Mouse (Mus musculus): Measurements from ENCODE around the gene Snu13. TPM values are rescaled to one million over a fixed set of nuclear protein-coding genes. Genes with fewer than 3 reads are reported as not detected.

Gene Snu13
- polyA plus RNA-seq, 2 experiments = 155 to 280 TPM

DNA sequence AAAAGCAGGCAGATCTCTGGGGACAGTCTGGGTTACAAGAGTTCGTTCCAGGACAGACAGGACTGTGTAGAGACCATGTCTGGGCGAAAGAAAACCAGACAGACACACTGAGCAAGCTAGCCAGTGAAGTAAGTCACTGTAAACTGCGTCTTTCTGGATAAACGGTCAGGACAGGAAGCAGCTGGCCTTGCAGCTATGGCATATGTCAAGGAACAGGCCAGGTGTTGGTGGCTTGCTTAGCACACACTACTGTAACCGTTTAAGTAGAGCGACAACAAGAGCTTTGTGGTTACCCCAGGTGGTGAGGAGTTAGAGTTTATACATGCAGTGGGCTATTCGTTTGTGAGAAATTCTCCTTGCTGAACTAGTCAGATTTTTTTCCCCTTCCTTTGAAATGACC is 19.7 kb downstream of the Snu13 start:
- Histone ChIP-seq H3K27me3 (ENCODE audit: control insufficient read depth, insufficient read depth, low read length) (no peaks in the 10 kb centered on the region), H3K4me2 (replicated peaks; ENCODE audit: low read depth, low read length, severe bottlenecking) (no peak overlapping the region), H3K9me3 (ENCODE audit: control insufficient read depth, low read length) (no peaks in the 10 kb centered on the region), H3K36me3 (ENCODE audit: control insufficient read depth, insufficient read depth, low read length) (peaks cover 89% of the 10 kb centered on the region), H3K27ac (replicated peaks; ENCODE audit: low read depth, low read length) (no peak overlapping the region), H3K4me1 (ENCODE audit: control insufficient read depth, insufficient read depth, low read length) (no peaks in the 10 kb centered on the region), H3K9ac (ENCODE audit: low read depth, low read length, severe bottlenecking) (no peak overlapping the region), H3K4me3 (replicated peaks; ENCODE audit: low read length) (no peak overlapping the region)
- WGBS = 83% methylated on average over 7 of the region's 7 CpGs
- TF ChIP-seq POLR2A (IDR thresholded peaks at IDR 0.05; ENCODE audit: borderline replicate concordance, extremely low read depth, insufficient read depth, insufficient read length) = no peak
- DNase-seq (ENCODE audit: low spot score) (no peak), ATAC-seq (ENCODE audit: low FRiP score, low read depth) (no peak)

DNA sequence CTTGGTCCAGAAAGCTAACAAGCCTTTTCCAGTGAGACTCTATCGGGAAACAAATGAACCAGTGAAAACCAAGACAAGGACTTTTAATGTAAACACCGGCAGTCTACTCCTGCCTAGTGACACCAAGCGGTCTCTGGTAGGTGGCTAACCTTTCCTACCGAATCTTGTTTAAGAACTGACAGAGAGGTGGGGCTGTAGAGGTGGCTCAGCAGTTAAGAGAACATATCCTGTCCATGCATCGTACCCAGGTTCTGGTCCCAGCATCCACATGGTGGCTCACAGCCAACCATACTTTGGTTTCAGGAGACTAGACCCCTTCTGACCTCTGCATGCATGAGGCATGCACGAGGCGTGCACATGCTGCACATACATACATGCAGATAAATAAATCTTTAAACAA is 20.1 kb downstream of the Snu13 start:
- H3K27ac ChIP-seq (replicated peaks; ENCODE audit: low read depth, low read length) = no peak overlapping the region
- peaks cover 88% of the 10 kb centered on the region for H3K36me3 ChIP-seq (ENCODE audit: control insufficient read depth, insufficient read depth, low read length)

DNA sequence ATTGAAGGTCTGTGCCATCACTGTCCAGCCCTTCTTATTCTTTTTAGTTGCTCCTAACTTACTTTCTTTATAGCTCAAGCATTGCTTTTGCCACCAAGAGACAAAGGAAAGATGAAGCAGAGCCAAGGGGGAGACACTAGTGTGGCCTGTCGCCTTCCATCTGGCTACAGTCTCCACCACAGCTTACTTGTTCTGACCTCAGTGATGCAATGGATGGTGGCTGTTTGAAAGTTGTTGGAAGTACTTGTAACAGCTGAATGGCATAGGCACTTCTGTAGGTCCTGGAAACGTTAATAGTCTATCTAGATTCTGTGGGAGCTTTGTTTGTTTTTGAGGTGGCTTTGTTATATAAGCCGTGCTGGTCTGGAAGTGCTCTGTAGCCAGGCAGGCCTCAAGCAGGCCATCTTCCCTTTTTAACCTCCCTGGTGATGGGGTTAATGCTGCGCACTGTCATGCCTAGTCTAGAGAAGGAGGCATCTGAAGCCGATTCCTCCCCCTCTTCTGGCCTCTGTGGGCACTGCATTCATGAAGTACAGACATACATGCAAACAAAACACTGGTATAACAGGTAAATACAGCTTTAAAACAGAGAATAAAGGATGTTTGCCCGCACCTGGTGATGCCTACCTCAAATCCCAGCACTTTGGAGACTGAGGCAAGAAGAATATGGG is 23.3 kb downstream of the Snu13 start:
- peaks cover 87% of the 10 kb centered on the region for H3K36me3 ChIP-seq (ENCODE audit: control insufficient read depth, insufficient read depth, low read length)

More for the DNA sequence above, 20.1 kb downstream of the Snu13 start:
- no peak for TF ChIP-seq POLR2A (IDR thresholded peaks at IDR 0.05; ENCODE audit: borderline replicate concordance, extremely low read depth, insufficient read depth, insufficient read length)
- DNase-seq (ENCODE audit: low spot score) = no peak
- Histone ChIP-seq H3K4me3 (replicated peaks; ENCODE audit: low read length) (no peak overlapping the region), H3K4me1 (ENCODE audit: control insufficient read depth, insufficient read depth, low read length) (no peaks in the 10 kb centered on the region), H3K9me3 (ENCODE audit: control insufficient read depth, low read length) (no peaks in the 10 kb centered on the region), H3K9ac (ENCODE audit: low read depth, low read length, severe bottlenecking) (no peak overlapping the region), H3K4me2 (replicated peaks; ENCODE audit: low read depth, low read length, severe bottlenecking) (no peak overlapping the region), H3K27me3 (ENCODE audit: control insufficient read depth, insufficient read depth, low read length) (no peaks in the 10 kb centered on the region)
- no peak for ATAC-seq (ENCODE audit: low FRiP score, low read depth)
- WGBS = 92% methylated on average over 7 of the region's 7 CpGs

DNA sequence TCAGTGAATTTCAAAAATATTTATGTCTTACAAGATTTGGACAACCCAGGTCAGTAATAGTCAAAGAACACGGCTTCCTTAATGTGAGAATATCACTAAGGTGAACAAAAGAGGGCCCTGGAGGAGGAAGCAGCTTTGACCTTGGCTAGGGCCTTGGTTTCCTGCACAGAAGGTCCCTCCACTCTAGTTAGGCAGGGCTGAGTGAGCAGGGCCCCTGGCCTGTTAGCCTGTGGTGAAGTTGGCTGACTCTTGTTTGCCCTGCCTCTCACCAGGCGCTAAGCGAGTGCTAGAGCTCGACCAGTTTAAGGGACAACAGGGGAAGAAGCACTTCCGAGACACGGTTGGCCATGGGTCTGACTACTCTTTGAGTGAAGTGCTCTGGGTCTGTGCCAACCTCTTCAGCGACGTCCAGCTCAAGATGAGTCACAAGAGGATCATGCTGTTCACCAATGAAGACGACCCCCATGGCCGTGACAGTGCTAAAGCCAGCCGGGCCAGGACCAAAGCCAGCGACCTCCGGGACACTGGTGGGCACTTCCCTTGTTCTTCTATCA is 24.8 kb downstream of the Snu13 start:
- Histone ChIP-seq H3K27ac (replicated peaks; ENCODE audit: low read depth, low read length) (no peak overlapping the region), H3K4me1 (ENCODE audit: control insufficient read depth, insufficient read depth, low read length) (no peaks in the 10 kb centered on the region), H3K9me3 (ENCODE audit: control insufficient read depth, low read length) (no peaks in the 10 kb centered on the region), H3K4me2 (replicated peaks; ENCODE audit: low read depth, low read length, severe bottlenecking) (no peak overlapping the region), H3K27me3 (ENCODE audit: control insufficient read depth, insufficient read depth, low read length) (no peaks in the 10 kb centered on the region), H3K36me3 (ENCODE audit: control insufficient read depth, insufficient read depth, low read length) (peaks cover 77% of the 10 kb centered on the region), H3K4me3 (replicated peaks; ENCODE audit: low read length) (no peak overlapping the region), H3K9ac (ENCODE audit: low read depth, low read length, severe bottlenecking) (no peak overlapping the region)
- TF ChIP-seq POLR2A (IDR thresholded peaks at IDR 0.05; ENCODE audit: borderline replicate concordance, extremely low read depth, insufficient read depth, insufficient read length) = no peak
- 93% methylated on average over 13 of the region's 13 CpGs for WGBS
- ATAC-seq (ENCODE audit: low FRiP score, low read depth) = no peak
- DNase-seq (ENCODE audit: low spot score) = no peak

More for the DNA sequence above, 23.3 kb downstream of the Snu13 start:
- 90% methylated on average over 6 of the region's 6 CpGs for WGBS
- Histone ChIP-seq H3K4me2 (replicated peaks; ENCODE audit: low read depth, low read length, severe bottlenecking) (no peak overlapping the region), H3K9me3 (ENCODE audit: control insufficient read depth, low read length) (no peaks in the 10 kb centered on the region), H3K9ac (ENCODE audit: low read depth, low read length, severe bottlenecking) (no peak overlapping the region), H3K27ac (replicated peaks; ENCODE audit: low read depth, low read length) (no peak overlapping the region), H3K4me3 (replicated peaks; ENCODE audit: low read length) (no peak overlapping the region), H3K27me3 (ENCODE audit: control insufficient read depth, insufficient read depth, low read length) (no peaks in the 10 kb centered on the region), H3K4me1 (ENCODE audit: control insufficient read depth, insufficient read depth, low read length) (no peaks in the 10 kb centered on the region)
- ATAC-seq (ENCODE audit: low FRiP score, low read depth) = no peak
- no peak for DNase-seq (ENCODE audit: low spot score)
- no peak for TF ChIP-seq POLR2A (IDR thresholded peaks at IDR 0.05; ENCODE audit: borderline replicate concordance, extremely low read depth, insufficient read depth, insufficient read length)

DNA sequence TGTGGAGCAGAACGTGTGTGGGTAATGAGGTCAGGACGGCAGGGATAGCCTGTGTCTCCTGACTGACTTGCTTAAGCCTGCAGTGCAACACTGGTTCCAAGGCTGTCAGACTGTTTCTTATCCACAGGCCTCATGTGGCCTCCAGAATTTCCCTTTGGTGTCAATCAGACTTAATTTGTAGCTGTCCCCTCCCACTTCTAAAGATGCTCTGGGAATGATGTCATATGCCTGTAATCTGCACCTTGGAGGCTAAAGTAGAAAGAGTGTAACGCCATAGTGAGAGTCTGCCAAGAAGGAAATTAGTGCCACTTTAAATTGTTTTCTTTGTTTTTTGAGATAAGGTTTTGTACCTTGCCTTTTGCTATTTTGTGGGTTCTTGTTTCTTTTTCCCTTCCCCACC is 28.1 kb downstream of the Snu13 start:
- DNase-seq (ENCODE audit: low spot score) (no peak), ATAC-seq (ENCODE audit: low FRiP score, low read depth) (no peak)
- no peaks in the 10 kb centered on the region for H3K9me3 ChIP-seq (ENCODE audit: control insufficient read depth, low read length)
- H3K9ac ChIP-seq (ENCODE audit: low read depth, low read length, severe bottlenecking) = no peak overlapping the region
- H3K4me1 ChIP-seq (ENCODE audit: control insufficient read depth, insufficient read depth, low read length) = peaks cover 10% of the 10 kb centered on the region; the same call in 1 of the 2 replicates
- 85% methylated on average over 3 of the region's 3 CpGs for WGBS
- H3K27me3 ChIP-seq (ENCODE audit: control insufficient read depth, insufficient read depth, low read length) = no peaks in the 10 kb centered on the region
- H3K4me3 ChIP-seq (replicated peaks; ENCODE audit: low read length) = no peak overlapping the region
- no peak overlapping the region for H3K4me2 ChIP-seq (replicated peaks; ENCODE audit: low read depth, low read length, severe bottlenecking)
- peaks cover 45% of the 10 kb centered on the region for H3K36me3 ChIP-seq (ENCODE audit: control insufficient read depth, insufficient read depth, low read length)
- no peak for TF ChIP-seq POLR2A (IDR thresholded peaks at IDR 0.05; ENCODE audit: borderline replicate concordance, extremely low read depth, insufficient read depth, insufficient read length)
- H3K27ac ChIP-seq (replicated peaks; ENCODE audit: low read depth, low read length) = no peak overlapping the region
